Mouse (Mus musculus) liver, embryonic 11.5 days (tissue): ENCODE results near the gene Nfatc2. TPM values are rescaled to one million over a fixed set of nuclear protein-coding genes. Genes with fewer than 3 reads are reported as not detected.

ENCODE experiments used
- ATAC-seq: fragments of 200-750 bp; cut with Nextera tagmentation; replicated peaks from 2 replicates; pipeline ENCODE4 v1.8.0; 2017; ENCODE audit warnings: moderate number of reproducible peaks, mild to moderate bottlenecking, moderate TSS enrichment, moderate library complexity; ENCODE audit not compliant: low FRiP score
- DNase-seq: peaks from one replicate; pipeline ENCODE4 v3.0.0-alpha.2; 2017; ENCODE audit warnings: low spot score
- H3K27ac ChIP-seq: fragments of 300-500 bp; sonication (generic); 2 replicates; pipeline ENCODE4 v1.5.1; 2014; ENCODE audit warnings: mild to moderate bottlenecking, low read depth, low read length, control low read depth
- H3K27me3 ChIP-seq: fragments of 300-500 bp; sonication (generic); replicated peaks from 2 replicates; pipeline ENCODE4 v1.6.1; 2014; ENCODE audit warnings: low read length, mixed read lengths; ENCODE audit not compliant: control insufficient read depth, insufficient read depth
- H3K36me3 ChIP-seq: fragments of 300-500 bp; sonication (generic); 2 replicates; pipeline ENCODE4 v1.6.1; 2014; ENCODE audit warnings: mild to moderate bottlenecking, low read length, moderate library complexity, mixed read lengths; ENCODE audit not compliant: control insufficient read depth, insufficient read depth
- H3K4me1 ChIP-seq: fragments of 300-500 bp; sonication (generic); replicated peaks from 2 replicates; pipeline ENCODE4 v1.6.1; 2014; ENCODE audit warnings: low read length, mixed read lengths; ENCODE audit not compliant: control insufficient read depth, insufficient read depth
- H3K4me2 ChIP-seq: fragments of 300-500 bp; sonication (generic); 2 replicates; pipeline ENCODE4 v1.6.1; 2014; ENCODE audit warnings: mild to moderate bottlenecking, control low read depth, moderate library complexity
- H3K4me3 ChIP-seq: fragments of 300-500 bp; sonication (generic); 2 replicates; pipeline ENCODE4 v1.5.1; 2014; ENCODE audit warnings: low read depth, low read length, control low read depth
- H3K9ac ChIP-seq: fragments of 300-500 bp; sonication (generic); 2 replicates; pipeline ENCODE4 v1.6.1; 2014; ENCODE audit warnings: low read depth, low read length, control low read depth
- H3K9me3 ChIP-seq: fragments of 300-500 bp; sonication (generic); 2 replicates; pipeline ENCODE4 v1.6.1; 2016; ENCODE audit warnings: low read length, inconsistent platforms, mixed read lengths; ENCODE audit not compliant: control insufficient read depth
- WGBS: fragments of 180-500 bp; shearing (Covaris S2); extraction: QIAGEN DNeasy Blood & Tissue Kit; methylation state at CpG from one replicate; pipeline ENCODE4 v1.1.7; 2014; 5-methylcytosine and 5-hydroxymethylcytosine counted together
- polyA plus RNA-seq: library from polyadenylated mRNA; unstranded; fragments of >200 nt; fragmentation: Nextera tagmentation; extraction: Ambion mirVana; gene quantifications from 2 replicates; pipeline ENCODE4 v1.2.1, GENCODE M21; 2014

Gene Nfatc2
- polyA plus RNA-seq, 1 experiment from 2014 or later, result 0.77 TPM

DNA sequence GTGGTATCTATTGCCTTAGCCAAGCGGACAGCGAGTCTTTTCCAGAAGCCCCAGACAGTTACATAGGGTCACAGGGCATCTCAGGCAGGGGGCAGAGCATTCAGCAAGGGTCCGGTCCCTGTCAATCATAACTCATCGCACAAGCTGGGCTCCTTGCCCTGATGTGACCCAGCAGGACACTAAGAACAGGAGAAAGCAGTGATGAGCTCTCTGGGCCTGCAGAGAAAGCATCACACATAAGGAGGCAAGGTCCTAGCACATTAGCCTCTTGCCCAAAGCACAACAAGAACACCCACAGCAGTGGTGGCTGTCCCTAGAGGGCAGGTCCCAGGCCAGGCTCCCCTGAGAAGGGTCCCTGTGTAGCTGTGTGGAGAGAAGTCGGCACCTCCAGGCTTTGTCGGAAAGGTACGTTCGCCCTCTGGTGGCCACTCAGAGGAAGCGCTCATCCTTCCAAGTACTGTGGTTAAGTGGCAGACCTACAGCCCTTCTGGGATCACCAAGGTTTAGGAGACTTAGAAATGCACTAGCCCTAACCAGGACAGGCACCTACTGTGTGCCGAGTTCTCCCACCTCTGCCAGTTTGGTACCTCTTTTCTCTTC lies 156.1 kb downstream of the Nfatc2 start:
- H3K36me3 ChIP-seq, result no peaks in the 10 kb centered on the region
- H3K4me2 ChIP-seq, result no peak overlapping the region
- no peaks in the 10 kb centered on the region for H3K4me1 ChIP-seq
- peaks cover 7% of the 10 kb centered on the region; the same call in 1 of the 2 replicates for H3K27me3 ChIP-seq
- no peak for DNase-seq
- no peaks in the 10 kb centered on the region for H3K9me3 ChIP-seq
- WGBS, result 30% methylated on average over 10 of the region's 10 CpGs
- H3K27ac ChIP-seq, result no peak overlapping the region
- H3K9ac ChIP-seq, result no peak overlapping the region
- no peak overlapping the region for H3K4me3 ChIP-seq
- ATAC-seq, result no peak

GRCm38 (mm10) chr2:168444126-168444525 lies 157.3 kb downstream of the Nfatc2 start:
- DNase-seq (no peak), ATAC-seq (no peak)
- Histone ChIP-seq H3K4me3 (no peak overlapping the region), H3K9ac (no peak overlapping the region), H3K4me1 (no peaks in the 10 kb centered on the region), H3K27ac (no peak overlapping the region), H3K9me3 (no peaks in the 10 kb centered on the region), H3K4me2 (no peak overlapping the region), H3K27me3 (peaks cover 7% of the 10 kb centered on the region; the same call in 1 of the 2 replicates), H3K36me3 (no peaks in the 10 kb centered on the region)
- WGBS, result 46% methylated on average over 8 of the region's 8 CpGs

- no peak overlapping the region for H3K27ac ChIP-seq
- no peaks in the 10 kb centered on the region for H3K4me1 ChIP-seq
- peaks cover 7% of the 10 kb centered on the region; the same call in 1 of the 2 replicates for H3K27me3 ChIP-seq
- no peaks in the 10 kb centered on the region for H3K36me3 ChIP-seq
- ATAC-seq (no peak), DNase-seq (no peak)
- 84% methylated on average over 12 of the region's 12 CpGs for WGBS
- H3K9ac ChIP-seq, result no peak overlapping the region
- H3K4me3 ChIP-seq, result no peak overlapping the region
- H3K9me3 ChIP-seq, result no peaks in the 10 kb centered on the region
- no peak overlapping the region for H3K4me2 ChIP-seq
Measured at GRCm38 (mm10) chr2:168441494-168441893, 160.0 kb downstream of the Nfatc2 start.

- Histone ChIP-seq H3K27me3 (peaks cover 7% of the 10 kb centered on the region; the same call in 1 of the 2 replicates), H3K27ac (no peak overlapping the region), H3K9me3 (no peaks in the 10 kb centered on the region), H3K9ac (no peak overlapping the region), H3K4me2 (no peak overlapping the region), H3K4me1 (no peaks in the 10 kb centered on the region), H3K4me3 (no peak overlapping the region), H3K36me3 (no peaks in the 10 kb centered on the region)
- WGBS, result 84% methylated on average over 17 of the region's 17 CpGs
- no peak for ATAC-seq
- no peak for DNase-seq
Measured at GRCm38 (mm10) chr2:168440918-168441328, 160.5 kb downstream of the Nfatc2 start.

- Histone ChIP-seq H3K36me3 (no peaks in the 10 kb centered on the region), H3K4me3 (no peak overlapping the region), H3K9me3 (no peaks in the 10 kb centered on the region), H3K9ac (no peak overlapping the region), H3K27ac (no peak overlapping the region), H3K4me1 (no peaks in the 10 kb centered on the region), H3K27me3 (no peaks in the 10 kb centered on the region), H3K4me2 (no peak overlapping the region)
- ATAC-seq, result no peak
- no peak for DNase-seq
- 47% methylated on average over 8 of the region's 8 CpGs for WGBS
Measured at GRCm38 (mm10) chr2:168438981-168439452, 162.4 kb downstream of the Nfatc2 start.

- no peak overlapping the region for H3K4me3 ChIP-seq
- DNase-seq (no peak), ATAC-seq (no peak)
- no peaks in the 10 kb centered on the region for H3K4me1 ChIP-seq
- no peak overlapping the region for H3K9ac ChIP-seq
- no peak overlapping the region for H3K27ac ChIP-seq
- H3K36me3 ChIP-seq, result no peaks in the 10 kb centered on the region
- 68% methylated on average over 5 of the region's 5 CpGs for WGBS
- no peaks in the 10 kb centered on the region for H3K9me3 ChIP-seq
- no peaks in the 10 kb centered on the region for H3K27me3 ChIP-seq
- no peak overlapping the region for H3K4me2 ChIP-seq
Measured at GRCm38 (mm10) chr2:168434187-168434586, 167.3 kb downstream of the Nfatc2 start.

- Histone ChIP-seq H3K4me2 (no peak overlapping the region), H3K27ac (no peak overlapping the region), H3K9me3 (no peaks in the 10 kb centered on the region), H3K9ac (no peak overlapping the region), H3K4me3 (no peak overlapping the region), H3K36me3 (no peaks in the 10 kb centered on the region), H3K27me3 (no peaks in the 10 kb centered on the region), H3K4me1 (no peaks in the 10 kb centered on the region)
- DNase-seq, result no peak
- WGBS, result 68% methylated on average over 5 of the region's 5 CpGs
- ATAC-seq, result no peak
Measured at GRCm38 (mm10) chr2:168433392-168433791, 168.1 kb downstream of the Nfatc2 start.

GRCm38 (mm10) chr2:168432394-168432793 lies 169.1 kb downstream of the Nfatc2 start:
- H3K9me3 ChIP-seq, result no peaks in the 10 kb centered on the region; the same call in 1 of the 2 replicates
- no peaks in the 10 kb centered on the region for H3K36me3 ChIP-seq
- H3K4me3 ChIP-seq, result no peak overlapping the region
- 84% methylated on average over 7 of the region's 7 CpGs for WGBS
- ATAC-seq (no peak), DNase-seq (no peak)
- H3K9ac ChIP-seq, result no peak overlapping the region
- H3K4me1 ChIP-seq, result no peaks in the 10 kb centered on the region
- H3K4me2 ChIP-seq, result no peak overlapping the region
- no peaks in the 10 kb centered on the region for H3K27me3 ChIP-seq
- H3K27ac ChIP-seq, result no peak overlapping the region

DNA sequence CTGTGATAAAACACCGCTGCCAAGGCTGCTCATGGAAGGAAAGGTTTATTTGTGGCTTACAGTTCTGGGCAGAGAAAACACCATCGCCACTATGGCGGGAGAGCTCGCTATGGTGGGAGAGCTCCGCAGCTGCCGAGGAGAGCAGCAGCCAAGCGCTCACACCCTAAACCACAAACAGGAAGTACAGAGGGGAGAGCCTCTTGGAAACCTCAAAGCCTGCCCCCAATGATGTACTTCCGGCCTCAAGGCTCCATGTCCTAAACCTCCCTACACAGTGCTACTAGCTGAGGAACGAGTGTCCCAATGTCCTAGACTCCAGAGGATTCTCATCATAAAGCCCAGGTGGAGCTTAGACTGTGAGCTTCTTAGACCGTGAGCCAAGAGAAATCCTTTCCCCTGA lies 171.9 kb downstream of the Nfatc2 start:
- no peak for DNase-seq
- H3K4me3 ChIP-seq, result no peak overlapping the region
- H3K9ac ChIP-seq, result no peak overlapping the region
- H3K27ac ChIP-seq, result no peak overlapping the region
- H3K4me2 ChIP-seq, result no peak overlapping the region
- H3K27me3 ChIP-seq, result no peaks in the 10 kb centered on the region; the same call in 1 of the 2 replicates
- no peaks in the 10 kb centered on the region for H3K4me1 ChIP-seq
- no peaks in the 10 kb centered on the region; the same call in 1 of the 2 replicates for H3K9me3 ChIP-seq
- 63% methylated on average over 10 of the region's 10 CpGs for WGBS
- H3K36me3 ChIP-seq, result no peaks in the 10 kb centered on the region
- ATAC-seq, result no peak
